Mouse (Mus musculus) cerebellum, adult 9-11 months (tissue): ENCODE results near the gene Trarg1.

Experiments used
- DNase-seq: peaks from one replicate; pipeline ENCODE4 v3.0.0; 2022

The Trarg1 gene

DNA sequence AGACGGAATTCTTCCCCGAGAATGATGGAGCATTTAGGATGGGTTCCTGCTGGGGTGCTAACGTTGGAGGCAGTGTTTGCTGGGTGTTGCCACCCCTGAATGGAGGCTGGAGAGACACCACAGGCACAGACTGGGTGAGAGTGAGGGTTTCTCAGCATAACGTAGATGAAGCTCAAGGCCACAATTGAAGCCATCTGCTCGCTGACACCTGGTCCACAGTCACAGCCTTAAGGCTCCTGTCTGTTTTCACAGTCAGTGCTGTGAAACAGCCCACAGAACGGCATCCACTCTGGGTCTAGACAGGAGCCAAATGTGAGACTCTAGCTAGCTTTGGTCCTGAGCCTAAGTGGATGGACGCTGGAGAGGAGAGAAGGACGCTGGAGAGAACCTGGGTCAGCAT lies 5.4 kb upstream of the Trarg1 start:
- DNase-seq, result no peak

DNA sequence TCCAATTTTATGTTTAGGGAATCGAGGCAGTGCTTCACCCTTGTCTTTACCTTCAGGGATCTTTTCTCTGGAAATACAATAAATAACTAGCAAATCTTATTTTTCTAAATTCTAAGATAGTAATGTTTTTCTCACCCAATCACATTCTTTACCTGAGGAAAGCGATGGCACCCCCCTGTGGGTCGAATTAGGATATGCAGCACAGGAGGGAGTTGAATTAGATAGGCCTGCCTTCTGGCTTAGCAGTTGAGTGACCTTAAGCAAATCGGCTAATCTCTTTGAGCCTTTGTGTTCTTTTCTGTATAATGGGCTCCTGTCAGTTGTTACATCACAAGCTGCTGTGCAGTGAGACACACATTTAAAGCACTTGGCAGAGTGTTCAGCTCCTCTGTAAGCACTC lies 4.9 kb upstream of the Trarg1 start:
- DNase-seq, result no peak

DNA sequence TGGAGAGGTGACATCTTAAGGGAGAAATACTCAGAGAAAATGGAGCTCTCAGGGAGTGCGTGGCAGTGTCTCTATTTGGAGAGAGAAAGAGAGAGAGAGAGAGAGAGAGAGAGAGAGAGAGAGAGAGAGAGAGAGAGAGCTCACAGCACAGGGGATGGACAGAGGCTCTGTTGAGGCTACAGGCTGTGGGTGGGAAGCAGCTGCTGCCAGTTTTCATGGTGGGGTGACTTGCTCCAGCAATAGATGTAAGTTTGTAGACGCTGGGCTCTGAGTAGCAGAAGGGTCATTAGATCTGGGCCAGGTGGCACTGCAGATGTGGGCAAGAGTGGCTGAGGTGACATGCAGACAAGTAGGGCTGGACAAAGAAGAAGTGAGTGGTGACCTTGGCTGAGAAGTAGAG lies 6.0 kb downstream of the Trarg1 start:
- DNase-seq, result no peak

DNA sequence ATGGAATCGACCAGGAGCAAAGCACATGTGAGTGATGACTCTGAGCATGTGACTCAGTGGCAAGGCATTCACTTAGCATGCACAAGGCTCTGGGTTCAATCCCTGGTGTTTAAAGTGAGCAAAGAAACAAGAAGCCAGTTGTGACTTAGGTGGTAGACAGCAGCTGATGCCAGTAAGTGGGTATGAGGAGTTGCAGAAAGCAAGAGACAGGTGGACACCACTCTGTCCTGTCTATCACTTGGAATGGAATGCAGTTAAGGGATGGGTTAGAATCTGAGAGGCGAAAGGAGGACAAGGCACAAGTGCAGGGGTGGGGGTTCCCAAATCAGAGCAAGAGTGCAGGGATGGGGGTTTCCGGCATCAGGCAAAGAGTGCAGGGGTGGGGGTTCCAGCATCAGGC lies 12.5 kb downstream of the Trarg1 start:
- no peak for DNase-seq

DNA sequence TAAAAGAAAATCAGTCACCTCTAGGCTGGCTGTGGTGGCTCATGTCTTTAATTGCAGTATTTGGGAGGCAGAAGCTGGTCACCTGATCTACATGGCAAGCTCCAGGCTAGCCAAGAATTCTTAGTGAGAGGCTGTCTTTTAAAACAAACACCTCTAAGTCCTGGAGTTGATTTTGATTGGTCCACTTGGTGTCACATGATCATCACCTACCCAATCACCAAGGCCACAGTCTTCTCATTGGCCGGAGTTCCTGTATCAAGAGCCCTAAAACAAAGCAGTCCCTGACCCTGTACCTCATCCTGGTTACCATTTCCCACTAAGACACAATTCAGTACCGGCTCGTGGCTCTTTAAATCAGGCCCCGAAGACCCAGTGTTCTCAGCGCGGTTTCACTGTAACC lies 16.2 kb downstream of the Trarg1 start:
- DNase-seq, result no peak

DNA sequence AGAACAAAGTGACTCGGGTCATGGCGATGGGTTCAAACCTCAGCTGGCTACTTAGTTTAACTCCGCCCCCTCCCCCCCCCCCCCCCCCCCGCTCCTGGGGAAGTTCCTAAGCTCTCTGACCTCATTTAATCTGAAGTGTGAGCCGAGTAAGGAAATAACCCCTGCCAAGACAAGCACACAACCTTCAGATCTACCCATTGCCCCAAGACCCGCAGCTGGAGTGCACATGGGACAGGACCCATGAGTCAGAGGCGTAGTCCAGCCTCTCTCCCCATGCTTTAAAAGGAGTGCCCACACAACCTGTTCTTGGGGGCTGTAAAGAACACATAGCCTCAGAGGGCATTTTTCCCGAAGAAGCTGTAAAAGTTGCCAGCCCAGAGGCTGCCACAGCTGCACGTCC lies 20.0 kb downstream of the Trarg1 start:
- no peak for DNase-seq

DNA sequence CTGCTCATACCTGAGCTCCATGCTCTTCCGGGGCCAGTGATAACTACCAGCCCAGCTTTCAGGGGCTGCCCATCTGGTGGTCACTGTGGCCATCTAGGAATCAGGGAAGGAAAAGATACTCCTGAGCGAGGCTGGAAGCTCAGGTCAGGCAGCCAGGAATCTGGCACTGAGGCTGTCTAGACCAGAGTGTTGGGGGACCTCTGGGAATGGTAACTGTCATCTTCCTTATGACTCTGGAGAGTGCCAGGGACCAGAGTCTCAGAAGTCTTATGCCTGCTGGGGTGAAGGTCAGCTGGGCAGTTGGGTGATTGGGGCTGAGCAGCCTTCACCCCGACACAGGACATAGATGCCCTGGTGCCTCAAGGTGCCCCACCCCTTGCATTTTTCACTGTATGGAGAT lies 28.0 kb downstream of the Trarg1 start:
- DNase-seq, result no peak

DNA sequence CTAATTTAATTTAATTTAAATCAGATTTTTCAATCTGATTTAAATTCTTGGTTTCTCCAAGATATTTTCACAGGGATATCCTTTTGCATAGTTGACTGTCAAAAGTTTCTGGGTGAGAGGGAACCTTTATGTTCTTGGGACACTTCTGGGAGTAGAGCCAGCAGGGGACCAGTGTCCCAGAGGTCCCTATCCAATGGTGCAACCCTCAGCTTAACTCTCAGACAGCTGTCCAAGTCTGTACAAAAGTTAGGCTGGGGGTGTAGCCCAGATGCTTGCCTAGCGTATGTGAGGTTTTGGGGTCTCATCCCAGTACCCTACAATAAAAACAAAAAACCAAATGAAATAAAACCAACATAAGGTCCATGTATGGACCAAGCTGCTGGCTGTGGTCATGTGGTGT lies 28.5 kb downstream of the Trarg1 start:
- DNase-seq, result no peak

DNA sequence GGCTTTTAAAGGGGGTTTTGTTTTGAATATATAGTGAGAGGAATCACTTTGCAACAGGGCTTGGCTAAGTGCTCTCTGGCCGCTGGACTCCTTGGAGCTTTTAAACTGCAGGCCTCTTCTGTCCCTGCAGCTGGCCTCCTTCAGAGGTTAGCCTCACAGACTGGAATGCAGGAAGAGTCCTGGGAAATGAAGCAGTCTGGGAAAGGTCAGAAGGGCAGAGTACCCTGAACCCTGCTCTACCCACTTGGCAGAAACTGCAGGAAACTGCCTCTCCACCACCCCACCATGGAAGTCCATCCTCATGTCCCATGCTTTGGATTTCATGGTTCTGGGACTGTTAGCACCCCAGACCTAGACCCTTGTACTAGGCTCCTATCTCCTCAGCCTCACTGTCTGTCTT lies 29.3 kb downstream of the Trarg1 start:
- DNase-seq, result no peak

DNA sequence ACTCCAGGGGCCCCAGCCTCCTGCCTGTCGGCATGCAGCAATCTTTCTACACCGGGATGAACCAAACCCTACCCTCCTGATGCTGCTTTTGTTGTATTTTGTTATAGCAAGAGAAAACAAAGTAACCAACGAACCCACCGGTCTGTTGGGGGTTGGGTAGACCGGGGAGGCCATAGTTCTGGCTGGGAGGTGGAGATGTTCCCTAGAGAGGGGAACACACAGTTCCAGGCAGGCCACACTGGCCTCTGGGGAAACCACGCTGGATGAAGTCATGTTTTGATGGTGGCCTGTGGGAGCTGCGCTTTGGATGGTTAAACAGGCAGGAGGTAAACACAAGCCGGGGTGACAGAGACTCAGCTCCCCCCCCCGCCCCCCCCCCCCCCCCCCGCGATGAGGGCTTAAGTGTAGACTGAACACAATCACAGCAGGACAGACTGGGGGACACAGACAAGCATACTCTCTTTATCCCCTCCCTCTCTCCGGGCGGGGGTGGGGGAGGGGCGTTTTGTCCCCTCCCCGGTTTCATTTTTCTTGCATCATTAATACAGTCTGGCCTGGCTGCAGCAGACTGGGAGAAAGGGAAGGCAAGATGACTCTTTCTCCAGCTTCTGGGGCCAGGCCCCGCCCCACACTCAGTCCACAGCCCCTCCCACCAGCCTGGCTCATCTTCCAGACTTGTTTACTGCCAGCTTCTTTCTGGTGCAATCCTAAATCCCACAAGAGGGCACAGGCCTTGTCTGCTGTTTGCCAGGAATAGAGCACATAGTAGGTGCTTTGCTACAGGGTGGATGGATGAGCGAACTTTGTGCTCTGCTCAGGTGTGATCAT lies 30.2 kb downstream of the Trarg1 start:
- DNase-seq, result no peak

DNA sequence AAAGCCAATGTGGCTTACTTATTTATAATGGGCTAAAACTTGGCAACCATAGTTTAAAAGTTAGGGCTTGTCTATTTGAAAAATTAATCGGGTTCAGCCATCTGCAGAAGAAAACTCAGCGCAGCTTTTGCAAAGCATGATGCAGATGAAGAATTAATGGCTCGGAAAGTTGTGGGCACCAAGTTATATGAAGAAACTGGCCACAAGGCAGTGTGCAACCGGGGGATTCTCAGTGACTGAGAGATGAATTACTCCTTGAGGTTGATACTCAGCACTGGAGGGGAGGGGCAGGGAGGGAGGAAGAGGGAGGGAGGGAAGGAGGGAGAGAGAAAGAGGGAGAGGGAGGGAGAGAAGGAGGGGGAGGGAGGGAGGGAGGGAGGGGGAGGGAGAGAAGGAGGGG lies 37.4 kb downstream of the Trarg1 start:
- no peak for DNase-seq

DNA sequence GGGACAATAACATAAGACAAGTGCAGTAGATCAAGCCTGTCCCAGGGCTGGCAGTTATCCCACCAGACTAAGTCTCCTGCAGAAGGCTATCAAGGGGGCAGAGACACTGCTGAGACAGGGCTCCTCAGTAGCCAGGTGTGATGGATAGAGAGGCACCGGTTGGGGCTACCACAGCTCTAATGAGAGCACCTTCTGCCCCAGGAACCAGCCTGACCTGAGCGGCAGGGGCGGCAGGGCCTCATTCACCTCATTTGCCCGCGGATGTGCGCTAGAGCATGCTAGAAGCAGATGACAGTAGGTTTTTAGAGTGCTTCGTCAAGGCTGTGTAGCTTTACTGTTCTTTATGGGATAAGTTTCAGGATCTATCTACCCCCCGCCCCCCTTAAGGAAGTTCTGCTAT lies 44.3 kb downstream of the Trarg1 start:
- DNase-seq, result no peak

DNA sequence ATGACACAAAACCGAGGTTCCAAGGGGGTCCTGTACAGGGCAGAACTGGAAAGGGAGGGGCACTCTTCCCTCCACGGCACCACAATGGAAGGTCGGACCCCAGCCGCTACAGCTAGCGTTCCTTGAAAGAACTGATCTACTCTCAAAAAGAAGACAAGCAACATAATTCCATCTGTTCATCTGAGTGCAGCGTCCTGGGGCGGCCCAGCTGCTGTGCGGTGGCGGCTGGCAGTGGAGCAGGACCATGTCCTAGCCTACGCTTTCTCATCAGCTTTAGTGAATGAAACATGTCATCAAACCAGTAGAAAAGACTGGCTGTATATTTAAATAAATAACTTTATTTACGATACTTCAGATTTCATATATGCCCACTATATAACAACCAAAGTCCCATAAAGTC lies 48.5 kb downstream of the Trarg1 start:
- no peak for DNase-seq

DNA sequence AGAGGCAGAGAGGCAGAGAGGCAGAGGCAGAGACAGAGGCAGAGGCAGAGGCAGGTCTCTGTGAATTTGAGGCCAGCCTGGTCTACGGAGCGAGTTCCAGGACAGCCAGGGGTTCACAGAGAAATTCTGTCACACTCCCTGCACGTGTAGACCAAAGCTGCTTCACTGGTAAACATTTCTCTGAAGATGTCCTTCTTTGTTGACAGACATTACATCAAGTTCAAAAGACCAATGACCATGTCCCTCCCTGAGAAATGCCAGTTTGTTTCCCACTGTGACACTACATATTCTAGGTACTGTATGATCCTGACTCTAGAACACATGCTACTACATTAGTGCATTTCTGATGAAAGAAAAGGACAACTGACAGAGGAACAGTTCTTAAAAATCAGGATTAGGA lies 51.0 kb downstream of the Trarg1 start:
- no peak for DNase-seq

DNA sequence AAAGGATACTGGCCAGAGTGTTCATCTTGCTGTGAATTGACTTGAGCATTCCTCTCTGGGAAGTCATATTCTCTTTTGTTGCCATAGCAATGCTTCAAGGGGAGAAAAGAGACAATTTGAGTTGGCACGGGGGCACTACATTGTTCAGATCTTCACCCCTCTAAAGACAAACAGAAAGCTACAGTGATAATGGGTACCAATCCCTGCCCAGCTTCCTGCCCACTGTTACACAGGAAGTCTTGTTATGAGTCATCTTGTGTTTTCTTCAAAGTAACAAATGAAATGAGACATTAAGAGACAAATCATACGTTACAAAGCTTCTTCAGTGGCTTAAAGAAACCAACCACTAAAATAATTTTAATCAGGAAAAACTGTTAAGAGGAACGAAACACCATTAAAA lies 55.0 kb downstream of the Trarg1 start:
- no peak for DNase-seq

DNA sequence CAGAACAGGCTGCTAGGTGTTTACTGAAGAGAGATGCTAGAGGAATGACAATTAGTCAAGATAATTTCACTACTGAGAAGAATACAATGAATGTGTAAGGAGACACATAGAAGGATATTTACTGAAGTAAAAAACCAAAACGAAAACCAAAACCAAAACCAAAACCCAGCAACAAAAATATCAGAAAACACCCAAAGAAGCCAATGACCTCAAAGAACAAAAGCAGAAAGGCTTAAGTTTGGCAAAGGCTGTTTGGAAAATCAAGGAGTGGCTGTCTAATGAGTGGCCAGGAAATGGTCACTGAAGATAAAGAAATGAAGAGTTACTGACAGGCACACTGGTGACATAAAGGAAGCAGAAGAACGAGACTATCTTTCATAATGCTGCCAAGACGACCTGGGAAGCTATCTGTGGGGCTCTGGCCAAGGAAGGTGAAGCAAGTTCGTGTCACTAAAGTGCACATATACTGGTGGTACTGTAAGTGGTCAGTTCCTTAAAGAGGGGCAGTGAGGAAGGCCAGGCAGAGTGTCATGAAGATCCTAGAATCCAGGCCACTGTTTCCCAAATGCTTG lies 56.2 kb downstream of the Trarg1 start:
- DNase-seq, result no peak

DNA sequence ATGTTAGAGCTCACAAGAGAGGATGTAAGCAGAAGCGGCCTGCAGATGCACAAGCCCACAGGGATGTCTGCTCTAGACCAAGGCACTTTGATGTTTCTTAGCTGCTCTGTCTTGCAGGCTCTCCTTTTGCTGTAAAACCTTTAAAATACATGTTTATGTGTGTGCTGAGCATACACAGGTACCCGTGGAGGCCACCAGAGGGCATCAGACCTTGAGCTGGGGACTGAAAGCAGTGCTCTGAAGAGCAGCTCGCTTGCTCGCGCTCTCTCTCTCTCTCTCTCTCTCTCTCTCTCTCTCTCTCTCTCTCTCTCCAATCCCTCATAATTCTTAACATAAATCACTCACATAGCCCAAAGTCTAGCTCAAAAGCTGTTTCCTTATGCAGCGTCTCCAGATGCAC lies 59.5 kb downstream of the Trarg1 start:
- no peak for DNase-seq

DNA sequence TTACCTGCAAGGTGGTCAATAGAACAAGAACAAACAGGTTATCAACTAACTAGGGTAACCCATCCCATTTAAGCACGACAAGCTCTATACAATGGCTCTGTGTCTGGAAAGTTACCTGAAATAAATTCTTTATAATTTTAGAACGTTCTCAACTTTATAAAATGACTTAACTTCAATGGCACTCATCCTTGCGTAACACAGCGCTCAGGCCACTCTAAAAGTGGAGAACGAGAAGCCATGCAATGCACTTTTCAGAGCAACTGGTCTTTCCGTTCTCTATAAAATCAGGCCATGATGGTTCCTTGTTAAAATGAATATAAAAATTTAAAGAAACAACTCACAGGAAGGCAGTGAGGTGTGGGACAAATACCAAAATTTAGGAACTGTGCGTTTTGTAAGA lies 62.9 kb downstream of the Trarg1 start:
- no peak for DNase-seq

DNA sequence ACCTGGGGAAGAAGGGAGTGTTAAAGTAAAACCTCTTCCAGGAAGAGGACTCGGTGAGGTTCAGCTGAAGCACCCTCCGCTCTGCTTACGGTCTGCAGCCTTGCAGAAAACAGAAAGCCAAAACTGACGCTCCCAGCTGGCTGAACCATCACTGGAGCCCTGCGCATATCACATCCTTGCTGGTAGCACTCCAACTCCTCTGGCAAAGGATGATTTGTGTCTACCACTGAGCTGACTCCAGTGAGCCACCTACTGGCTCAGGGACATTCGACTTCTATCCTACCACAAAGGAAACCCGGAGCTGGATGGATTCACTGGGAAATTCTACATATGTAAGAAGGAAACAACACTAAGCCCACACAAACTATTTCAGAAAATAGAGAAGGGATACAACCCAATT lies 64.9 kb downstream of the Trarg1 start:
- peak; percentile 58 for DNase-seq

DNA sequence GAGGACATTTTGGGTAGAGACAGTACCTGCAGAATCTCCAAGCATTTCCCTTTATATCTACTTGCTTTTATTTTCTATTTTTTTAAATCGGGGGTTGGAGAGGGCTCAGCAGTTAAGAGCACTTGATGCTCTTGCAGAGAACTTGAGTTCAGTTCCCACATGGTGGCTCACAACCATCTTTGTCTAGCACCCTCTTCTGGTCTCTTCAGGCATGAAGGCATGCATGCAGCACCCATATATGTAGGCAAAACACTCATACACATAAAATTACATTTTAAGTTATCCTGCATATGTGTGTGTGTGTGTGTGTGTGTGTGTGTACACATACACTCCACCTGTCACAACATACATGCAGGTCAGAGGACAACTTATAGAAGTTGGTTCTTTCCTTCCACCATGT lies 66.3 kb downstream of the Trarg1 start:
- no peak for DNase-seq
